Mouse (Mus musculus): ENCODE data around the gene Cwc25. TPM values are rescaled to one million over a fixed set of nuclear protein-coding genes. Genes with fewer than 3 reads are reported as not detected.

Gene Cwc25
- polyA plus RNA-seq, 1 experiment from 2014 or later, result 19.5 TPM

- no peaks in the 10 kb centered on the region for H3K36me3 ChIP-seq (ENCODE audit: control insufficient read depth, insufficient read depth, low read length)
- no peaks in the 10 kb centered on the region for H3K9me3 ChIP-seq (ENCODE audit: control insufficient read depth, low read length)
- no peak overlapping the region for H3K4me2 ChIP-seq (ENCODE audit: low read depth, low read length, severe bottlenecking)
- peaks cover 63% of the 10 kb centered on the region for H3K4me1 ChIP-seq (replicated peaks; ENCODE audit: control insufficient read depth, insufficient read depth, low read length)
- H3K27me3 ChIP-seq (ENCODE audit: control insufficient read depth, insufficient read depth, low read length), result no peaks in the 10 kb centered on the region
- 73% methylated on average over 7 of the region's 7 CpGs for WGBS
- DNase-seq (ENCODE audit: low spot score), result no peak
- H3K9ac ChIP-seq (ENCODE audit: low read length), result no peak overlapping the region
- H3K4me3 ChIP-seq (ENCODE audit: low read depth, low read length), result no peak overlapping the region
- no peak for ATAC-seq (replicated peaks; ENCODE audit: low FRiP score)
- no peak overlapping the region; the same call in 1 of the 2 replicates for H3K27ac ChIP-seq (ENCODE audit: low read depth, low read length)
Observed at GRCm38 (mm10) chr11:97809235-97810121, 43.1 kb upstream of the Cwc25 start.

- DNase-seq (ENCODE audit: low spot score) (no peak), ATAC-seq (replicated peaks; ENCODE audit: low FRiP score) (no peak)
- H3K4me3 ChIP-seq (ENCODE audit: low read depth, low read length), result no peak overlapping the region
- WGBS, result 53% methylated on average over 5 of the region's 5 CpGs
- H3K27ac ChIP-seq (ENCODE audit: low read depth, low read length), result no peak overlapping the region
- H3K4me2 ChIP-seq (ENCODE audit: low read depth, low read length, severe bottlenecking), result no peak overlapping the region
- H3K4me1 ChIP-seq (replicated peaks; ENCODE audit: control insufficient read depth, insufficient read depth, low read length), result peaks cover 61% of the 10 kb centered on the region
- H3K9me3 ChIP-seq (ENCODE audit: control insufficient read depth, low read length), result no peaks in the 10 kb centered on the region
- H3K9ac ChIP-seq (ENCODE audit: low read length), result no peak overlapping the region
- no peaks in the 10 kb centered on the region for H3K36me3 ChIP-seq (ENCODE audit: control insufficient read depth, insufficient read depth, low read length)
- no peaks in the 10 kb centered on the region for H3K27me3 ChIP-seq (ENCODE audit: control insufficient read depth, insufficient read depth, low read length)
Observed at GRCm38 (mm10) chr11:97808621-97809234, 42.4 kb upstream of the Cwc25 start.

DNA sequence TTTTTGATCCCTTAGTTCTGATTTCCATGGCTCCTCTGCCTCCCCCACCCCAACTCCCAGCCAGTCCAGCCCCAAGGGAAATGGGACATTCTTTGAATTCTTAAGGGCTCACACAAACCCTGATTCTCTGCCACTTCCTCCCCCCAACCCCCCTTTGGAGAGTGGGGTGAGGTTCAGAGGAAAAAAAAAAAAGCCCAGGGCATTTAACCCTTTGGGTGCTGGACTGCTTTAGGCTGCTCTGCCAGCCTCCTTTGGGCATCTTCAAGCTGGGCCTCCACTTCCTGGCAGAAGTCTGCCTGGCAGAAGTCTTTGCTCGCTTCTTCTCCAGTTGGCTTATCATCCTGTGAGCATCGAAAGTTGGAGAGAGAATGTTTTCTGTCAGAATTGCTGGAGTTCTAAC, 41.7 kb upstream of the Cwc25 start:
- H3K27me3 ChIP-seq (ENCODE audit: control insufficient read depth, insufficient read depth, low read length), result no peaks in the 10 kb centered on the region
- ATAC-seq (replicated peaks; ENCODE audit: low FRiP score) (no peak), DNase-seq (ENCODE audit: low spot score) (no peak)
- H3K4me3 ChIP-seq (ENCODE audit: low read depth, low read length), result no peak overlapping the region
- H3K9ac ChIP-seq (ENCODE audit: low read length), result no peak overlapping the region
- peaks cover 56% of the 10 kb centered on the region for H3K4me1 ChIP-seq (replicated peaks; ENCODE audit: control insufficient read depth, insufficient read depth, low read length)
- 64% methylated on average over 2 of the region's 2 CpGs for whole genome bisulfite sequencing
- H3K4me2 ChIP-seq (ENCODE audit: low read depth, low read length, severe bottlenecking), result no peak overlapping the region
- no peaks in the 10 kb centered on the region for H3K36me3 ChIP-seq (ENCODE audit: control insufficient read depth, insufficient read depth, low read length)
- H3K27ac ChIP-seq (ENCODE audit: low read depth, low read length), result no peak overlapping the region; the same call in 1 of the 2 replicates
- H3K9me3 ChIP-seq (ENCODE audit: control insufficient read depth, low read length), result no peaks in the 10 kb centered on the region

DNA sequence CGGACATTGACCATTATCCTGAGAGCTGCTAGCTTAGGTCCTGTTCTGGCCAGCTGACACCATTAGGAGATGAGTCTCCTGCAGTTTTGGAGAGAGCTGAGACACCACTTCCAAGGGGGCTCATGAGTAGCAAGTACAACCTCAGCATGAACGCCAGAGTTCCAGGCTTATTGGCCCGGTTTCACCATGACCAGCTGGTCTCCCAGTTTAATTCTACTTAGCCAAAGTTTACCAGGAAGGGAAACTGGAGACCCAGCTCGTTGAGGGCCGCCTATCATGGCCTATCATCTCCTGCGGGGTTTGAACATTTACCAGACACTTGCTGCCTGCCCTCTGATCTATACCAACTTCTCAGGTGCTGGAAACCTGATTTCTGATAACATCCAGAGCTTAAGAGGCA, 41.3 kb upstream of the Cwc25 start:
- DNase-seq (ENCODE audit: low spot score) (no peak), ATAC-seq (replicated peaks; ENCODE audit: low FRiP score) (no peak)
- no peaks in the 10 kb centered on the region for H3K36me3 ChIP-seq (ENCODE audit: control insufficient read depth, insufficient read depth, low read length)
- no peaks in the 10 kb centered on the region for H3K27me3 ChIP-seq (ENCODE audit: control insufficient read depth, insufficient read depth, low read length)
- H3K27ac ChIP-seq (ENCODE audit: low read depth, low read length), result peak overlapping the region; percentile 42; the same call in 1 of the 2 replicates
- no peak overlapping the region for H3K9ac ChIP-seq (ENCODE audit: low read length)
- peaks cover 52% of the 10 kb centered on the region for H3K4me1 ChIP-seq (replicated peaks; ENCODE audit: control insufficient read depth, insufficient read depth, low read length)
- H3K4me3 ChIP-seq (ENCODE audit: low read depth, low read length), result no peak overlapping the region
- H3K4me2 ChIP-seq (ENCODE audit: low read depth, low read length, severe bottlenecking), result no peak overlapping the region
- no peaks in the 10 kb centered on the region for H3K9me3 ChIP-seq (ENCODE audit: control insufficient read depth, low read length)
- 41% methylated on average over 6 of the region's 6 CpGs for WGBS

DNA sequence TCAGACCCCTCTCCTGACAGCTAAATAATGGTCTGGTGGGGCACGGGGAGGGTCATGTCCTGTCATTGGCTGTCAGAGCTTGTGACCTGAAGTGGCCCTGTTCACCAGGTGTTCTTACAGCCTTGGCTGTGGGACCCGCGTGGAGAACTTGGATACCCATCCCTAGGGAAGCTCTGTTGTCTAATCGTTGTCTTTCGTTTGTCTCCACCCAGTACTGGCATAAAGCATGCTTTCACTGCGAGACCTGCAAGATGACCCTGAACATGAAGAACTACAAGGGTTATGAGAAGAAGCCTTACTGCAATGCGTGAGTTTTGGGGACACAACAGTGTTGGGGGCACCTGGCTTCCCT, 40.2 kb upstream of the Cwc25 start:
- Histone ChIP-seq H3K4me3 (ENCODE audit: low read depth, low read length) (no peak overlapping the region), H3K4me2 (ENCODE audit: low read depth, low read length, severe bottlenecking) (no peak overlapping the region), H3K27ac (ENCODE audit: low read depth, low read length) (no peak overlapping the region), H3K36me3 (ENCODE audit: control insufficient read depth, insufficient read depth, low read length) (no peaks in the 10 kb centered on the region), H3K27me3 (ENCODE audit: control insufficient read depth, insufficient read depth, low read length) (no peaks in the 10 kb centered on the region), H3K4me1 (replicated peaks; ENCODE audit: control insufficient read depth, insufficient read depth, low read length) (peaks cover 46% of the 10 kb centered on the region), H3K9me3 (ENCODE audit: control insufficient read depth, low read length) (no peaks in the 10 kb centered on the region), H3K9ac (ENCODE audit: low read length) (no peak overlapping the region)
- 77% methylated on average over 7 of the region's 7 CpGs for WGBS
- no peak for ATAC-seq (replicated peaks; ENCODE audit: low FRiP score)
- DNase-seq (ENCODE audit: low spot score), result no peak

DNA sequence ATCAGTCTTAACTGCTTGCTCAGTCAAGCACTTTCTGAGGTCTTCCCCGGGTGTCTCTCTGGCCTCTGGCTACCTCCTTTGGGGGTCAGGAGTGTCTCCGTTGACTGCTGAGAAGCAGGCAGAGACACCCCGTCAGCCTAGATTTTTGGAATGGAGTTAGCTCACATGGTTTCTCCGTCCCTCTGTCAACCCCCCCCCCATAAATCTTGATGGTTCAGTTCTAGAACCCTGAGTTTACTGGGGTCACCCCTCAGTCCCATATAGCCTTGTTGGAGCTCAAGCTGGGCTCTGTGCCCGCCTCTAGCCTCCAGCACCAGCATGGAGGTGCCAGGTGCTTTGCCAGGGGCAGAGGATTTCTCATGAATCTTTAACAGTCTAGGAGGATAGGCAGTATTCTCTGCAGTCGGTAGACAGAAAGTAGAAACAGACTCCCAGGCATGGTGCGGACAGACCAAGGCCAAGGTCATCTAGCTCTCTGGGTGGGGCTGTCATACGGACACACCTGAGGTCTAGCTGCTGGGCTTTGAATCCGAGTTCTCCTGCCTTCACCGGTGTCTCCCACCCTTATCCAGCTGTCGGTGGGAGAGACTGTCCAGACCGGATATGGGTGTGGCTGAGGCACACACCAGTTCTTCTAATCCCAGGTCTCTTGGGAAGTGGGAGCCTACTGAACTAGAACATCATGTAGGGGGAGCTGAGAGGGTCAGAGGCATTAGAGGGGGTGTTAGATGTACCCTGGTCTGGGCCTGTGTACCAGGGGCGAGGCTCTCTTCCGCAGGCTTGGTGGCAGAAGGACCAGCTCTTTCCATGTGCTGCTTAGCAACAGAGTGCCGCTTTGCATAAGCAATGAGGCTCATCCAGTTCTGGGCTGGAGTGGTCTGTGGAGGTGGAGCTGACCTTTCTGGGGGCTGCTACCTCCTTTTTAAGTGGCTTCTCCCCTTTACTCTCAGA, 39.6 kb upstream of the Cwc25 start:
- H3K36me3 ChIP-seq (ENCODE audit: control insufficient read depth, insufficient read depth, low read length), result no peaks in the 10 kb centered on the region
- no peaks in the 10 kb centered on the region for H3K27me3 ChIP-seq (ENCODE audit: control insufficient read depth, insufficient read depth, low read length)
- H3K27ac ChIP-seq (ENCODE audit: low read depth, low read length), result peak overlapping the region; percentile 62
- 55% methylated on average over 15 of the region's 15 CpGs for WGBS
- peaks cover 44% of the 10 kb centered on the region for H3K4me1 ChIP-seq (replicated peaks; ENCODE audit: control insufficient read depth, insufficient read depth, low read length)
- H3K4me3 ChIP-seq (ENCODE audit: low read depth, low read length), result no peak overlapping the region
- no peak overlapping the region; the same call in 1 of the 2 replicates for H3K9ac ChIP-seq (ENCODE audit: low read length)
- H3K9me3 ChIP-seq (ENCODE audit: control insufficient read depth, low read length), result no peaks in the 10 kb centered on the region
- no peak for DNase-seq (ENCODE audit: low spot score)
- peak overlapping the region; percentile 24; the same call in 1 of the 2 replicates for H3K4me2 ChIP-seq (ENCODE audit: low read depth, low read length, severe bottlenecking)
- 0 out of 2 replicates have a peak, but pooled peaks have one; percentile 42 for ATAC-seq (replicated peaks; ENCODE audit: low FRiP score)

DNA sequence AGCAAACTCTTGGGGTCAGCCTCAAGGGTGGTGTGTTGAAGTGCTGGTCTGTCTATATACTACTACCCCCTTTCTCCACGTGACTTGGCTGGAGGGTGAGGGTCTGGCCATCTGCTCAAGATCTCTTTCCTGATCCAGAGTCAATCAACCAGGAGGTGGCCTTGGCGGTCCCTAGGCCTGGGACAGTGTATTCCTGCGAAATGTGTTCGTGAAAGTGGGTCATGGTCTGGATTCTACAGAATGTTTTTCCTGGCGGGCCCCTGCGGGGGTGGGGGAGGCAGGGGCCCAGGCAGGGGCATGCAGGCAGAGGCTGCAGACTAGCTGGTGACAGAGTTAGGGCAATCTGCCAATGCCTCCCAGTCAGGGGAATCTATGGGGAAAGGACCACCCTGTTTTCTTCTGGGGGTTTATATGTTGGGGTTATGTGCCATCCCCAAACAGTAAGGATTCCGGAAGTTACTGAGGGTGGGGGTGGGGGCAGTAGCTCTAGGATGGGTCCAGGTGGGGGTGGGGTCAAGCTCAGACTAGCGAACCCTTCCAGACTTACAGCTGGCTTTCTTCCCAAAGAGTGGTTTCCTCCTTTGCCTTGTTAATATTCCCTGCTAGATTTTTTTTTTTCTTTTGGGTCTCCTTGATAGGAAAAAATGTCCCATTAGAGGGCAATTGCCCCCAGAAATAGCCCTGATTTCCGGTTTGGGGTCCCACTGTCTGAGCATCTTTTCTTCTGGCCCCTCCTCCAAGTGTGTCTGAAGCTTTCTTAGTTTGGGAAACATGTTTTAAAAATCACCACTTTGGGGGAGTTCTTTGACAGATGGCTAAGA, 38.7 kb upstream of the Cwc25 start:
- H3K9ac ChIP-seq (ENCODE audit: low read length), result no peak overlapping the region; the same call in 1 of the 2 replicates
- WGBS, result 43% methylated on average over 9 of the region's 9 CpGs
- no peaks in the 10 kb centered on the region for H3K9me3 ChIP-seq (ENCODE audit: control insufficient read depth, low read length)
- H3K4me1 ChIP-seq (replicated peaks; ENCODE audit: control insufficient read depth, insufficient read depth, low read length), result peaks cover 43% of the 10 kb centered on the region
- H3K27ac ChIP-seq (ENCODE audit: low read depth, low read length), result no peak overlapping the region
- H3K27me3 ChIP-seq (ENCODE audit: control insufficient read depth, insufficient read depth, low read length), result no peaks in the 10 kb centered on the region
- H3K4me2 ChIP-seq (ENCODE audit: low read depth, low read length, severe bottlenecking), result peak overlapping the region; percentile 20; the same call in 1 of the 2 replicates
- no peak for ATAC-seq (replicated peaks; ENCODE audit: low FRiP score)
- H3K4me3 ChIP-seq (ENCODE audit: low read depth, low read length), result no peak overlapping the region
- H3K36me3 ChIP-seq (ENCODE audit: control insufficient read depth, insufficient read depth, low read length), result no peaks in the 10 kb centered on the region
- DNase-seq (ENCODE audit: low spot score), result no peak
